Mouse (Mus musculus) hindbrain, postnatal 0 days (tissue): Measurements from ENCODE around the gene Gm28374. TPM values are rescaled to one million over a fixed set of nuclear protein-coding genes. Genes with fewer than 3 reads are reported as not detected.

Experiments
- ATAC-seq: fragments of 200-750 bp; cut with Nextera tagmentation; 2 replicates; pipeline ENCODE4 v1.8.0; 2017; ENCODE audit warnings: mild to moderate bottlenecking, moderate TSS enrichment, moderate library complexity
- DNase-seq: peaks from one replicate; pipeline ENCODE4 v3.0.0-alpha.2; 2015; ENCODE audit warnings: low spot score
- H3K27ac ChIP-seq: fragments of 300-500 bp; sonication (generic); 2 replicates; pipeline ENCODE4 v1.5.1; 2014; ENCODE audit warnings: mild to moderate bottlenecking
- H3K27me3 ChIP-seq: fragments of 300-500 bp; sonication (generic); 2 replicates; pipeline ENCODE4 v1.6.1; 2014; ENCODE audit warnings: low read length, mixed read lengths; ENCODE audit not compliant: insufficient read depth
- H3K36me3 ChIP-seq: fragments of 300-500 bp; sonication (generic); 2 replicates; pipeline ENCODE4 v1.6.1; 2014; ENCODE audit warnings: low read length, mixed read lengths; ENCODE audit not compliant: insufficient read depth
- H3K4me1 ChIP-seq: fragments of 300-500 bp; sonication (generic); 2 replicates; pipeline ENCODE4 v1.6.1; 2014; ENCODE audit warnings: antibody characterized with exemption, low read length, mixed read lengths; ENCODE audit not compliant: insufficient read depth
- H3K4me2 ChIP-seq: fragments of 300-500 bp; sonication (generic); 2 replicates; pipeline ENCODE4 v1.6.1; 2014; ENCODE audit warnings: low read depth, mild to moderate bottlenecking, low read length, moderate library complexity, mixed read lengths
- H3K4me3 ChIP-seq: fragments of 300-500 bp; sonication (generic); 2 replicates; pipeline ENCODE4 v1.5.1; 2014; ENCODE audit warnings: low read length
- H3K9ac ChIP-seq: fragments of 300-500 bp; sonication (generic); replicated peaks from 2 replicates; pipeline ENCODE4 v1.6.1; 2014; ENCODE audit warnings: mild to moderate bottlenecking, low read length, moderate library complexity, mixed read lengths
- H3K9me3 ChIP-seq: fragments of 300-500 bp; sonication (generic); 2 replicates; pipeline ENCODE4 v1.6.1; 2016; ENCODE audit warnings: low read length, mixed read lengths
- CTCF ChIP-seq: IDR thresholded peaks from 2 replicates; pipeline ENCODE4 v1.5.1; 2016; ENCODE audit warnings: antibody characterized with exemption, control low read depth, low read depth
- WGBS: fragments of 180-500 bp; shearing (Covaris S2); extraction: QIAGEN DNeasy Blood & Tissue Kit; methylation state at CpG from one replicate; pipeline ENCODE4 v1.1.7; 2014; 5-methylcytosine and 5-hydroxymethylcytosine counted together
- polyA plus RNA-seq: library from polyadenylated mRNA; unstranded; fragments of >200 nt; fragmentation: Nextera tagmentation; extraction: Ambion mirVana; gene quantifications from 2 replicates; pipeline ENCODE4 v1.2.1, GENCODE M21; 2015
- total RNA-seq: library from RNA; depleted of rRNA; stranded (reverse); fragments of >200 nt; gene quantifications from 2 replicates; pipeline ENCODE4 v1.2.3, GENCODE M21; 2014

The Gm28374 gene
- total and polyA plus RNA-seq, 2 experiments from 2014 or later: 0.24 to 0.37 TPM

DNA sequence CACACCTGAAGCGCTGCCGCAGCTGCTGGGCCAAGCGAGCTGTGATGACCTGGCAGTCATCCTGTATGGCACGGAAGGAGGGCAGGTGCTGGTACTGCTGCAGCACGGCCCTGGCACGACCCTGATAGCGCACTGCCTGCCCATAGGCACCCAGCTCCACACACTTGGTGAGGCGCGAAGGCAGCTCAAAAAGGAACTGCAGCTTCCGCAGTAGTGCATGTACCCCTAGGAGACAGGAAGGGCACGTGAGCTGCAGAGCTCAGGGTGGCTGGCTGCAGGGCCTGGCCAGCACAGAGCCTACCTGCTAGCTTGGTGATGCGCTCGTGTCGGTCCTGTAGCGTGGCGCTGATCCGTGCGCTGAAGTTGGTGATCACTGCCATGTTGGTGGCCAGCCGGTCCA lies 10.8 kb downstream of the Gm28374 start:
- no peaks in the 10 kb centered on the region for H3K27me3 ChIP-seq
- 94% methylated on average over 19 of the region's 19 CpGs for WGBS
- peaks cover 33% of the 10 kb centered on the region for H3K36me3 ChIP-seq
- H3K4me2 ChIP-seq: no peak overlapping the region
- H3K4me1 ChIP-seq: peaks cover 8% of the 10 kb centered on the region
- no peak overlapping the region for H3K4me3 ChIP-seq
- H3K9ac ChIP-seq: no peak overlapping the region
- H3K27ac ChIP-seq: no peak overlapping the region
- no peak for ATAC-seq
- DNase-seq: no peak
- no peak for TF ChIP-seq CTCF
- no peaks in the 10 kb centered on the region for H3K9me3 ChIP-seq

GRCm38 (mm10) chr19:6070571-6071250 lies 11.3 kb downstream of the Gm28374 start:
- Histone ChIP-seq H3K4me2 (no peak overlapping the region), H3K9ac (no peak overlapping the region), H3K27ac (no peak overlapping the region), H3K4me1 (peaks cover 8% of the 10 kb centered on the region), H3K27me3 (no peaks in the 10 kb centered on the region), H3K36me3 (peaks cover 33% of the 10 kb centered on the region), H3K4me3 (no peak overlapping the region), H3K9me3 (no peaks in the 10 kb centered on the region)
- TF ChIP-seq CTCF: no peak
- DNase-seq (no peak), ATAC-seq (no peak)
- WGBS: 91% methylated on average over 31 of the region's 31 CpGs

DNA sequence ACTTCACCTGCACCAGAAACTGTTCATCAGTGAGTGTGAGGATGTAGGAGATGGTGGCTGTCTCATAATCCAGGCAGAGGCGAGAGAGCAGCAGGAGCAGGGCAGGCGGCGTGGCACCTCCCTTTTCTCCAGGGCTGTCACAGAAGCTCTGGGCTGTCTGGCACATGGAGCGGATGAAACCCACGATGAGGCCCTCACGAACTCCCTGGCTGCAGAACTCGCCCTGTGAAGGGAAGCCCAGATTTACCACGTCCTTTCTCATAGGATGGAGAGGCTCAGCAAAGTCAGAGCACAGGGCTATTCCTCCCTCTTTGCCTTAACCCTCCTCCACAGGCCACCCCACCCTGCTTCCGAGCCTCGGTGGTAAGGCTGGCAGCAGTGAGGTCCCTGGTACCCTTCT lies 12.2 kb downstream of the Gm28374 start:
- H3K27ac ChIP-seq: no peak overlapping the region
- DNase-seq (no peak), ATAC-seq (no peak)
- no peak overlapping the region for H3K9ac ChIP-seq
- no peak for TF ChIP-seq CTCF
- no peaks in the 10 kb centered on the region for H3K9me3 ChIP-seq
- peaks cover 31% of the 10 kb centered on the region for H3K36me3 ChIP-seq
- no peak overlapping the region for H3K4me2 ChIP-seq
- H3K4me1 ChIP-seq: peaks cover 8% of the 10 kb centered on the region
- no peaks in the 10 kb centered on the region for H3K27me3 ChIP-seq
- no peak overlapping the region for H3K4me3 ChIP-seq
- WGBS: 91% methylated on average over 8 of the region's 10 CpGs

- 81% methylated on average over 4 of the region's 4 CpGs for WGBS
- ATAC-seq (no peak), DNase-seq (no peak)
- peaks cover 29% of the 10 kb centered on the region for H3K36me3 ChIP-seq
- no peak overlapping the region for H3K9ac ChIP-seq
- H3K9me3 ChIP-seq: no peaks in the 10 kb centered on the region
- TF ChIP-seq CTCF: no peak
- H3K4me1 ChIP-seq: peaks cover 8% of the 10 kb centered on the region
- no peak overlapping the region for H3K4me2 ChIP-seq
- no peak overlapping the region for H3K27ac ChIP-seq
- no peak overlapping the region for H3K4me3 ChIP-seq
- H3K27me3 ChIP-seq: no peaks in the 10 kb centered on the region
Measured at GRCm38 (mm10) chr19:6068951-6069350, 13.1 kb downstream of the Gm28374 start.

DNA sequence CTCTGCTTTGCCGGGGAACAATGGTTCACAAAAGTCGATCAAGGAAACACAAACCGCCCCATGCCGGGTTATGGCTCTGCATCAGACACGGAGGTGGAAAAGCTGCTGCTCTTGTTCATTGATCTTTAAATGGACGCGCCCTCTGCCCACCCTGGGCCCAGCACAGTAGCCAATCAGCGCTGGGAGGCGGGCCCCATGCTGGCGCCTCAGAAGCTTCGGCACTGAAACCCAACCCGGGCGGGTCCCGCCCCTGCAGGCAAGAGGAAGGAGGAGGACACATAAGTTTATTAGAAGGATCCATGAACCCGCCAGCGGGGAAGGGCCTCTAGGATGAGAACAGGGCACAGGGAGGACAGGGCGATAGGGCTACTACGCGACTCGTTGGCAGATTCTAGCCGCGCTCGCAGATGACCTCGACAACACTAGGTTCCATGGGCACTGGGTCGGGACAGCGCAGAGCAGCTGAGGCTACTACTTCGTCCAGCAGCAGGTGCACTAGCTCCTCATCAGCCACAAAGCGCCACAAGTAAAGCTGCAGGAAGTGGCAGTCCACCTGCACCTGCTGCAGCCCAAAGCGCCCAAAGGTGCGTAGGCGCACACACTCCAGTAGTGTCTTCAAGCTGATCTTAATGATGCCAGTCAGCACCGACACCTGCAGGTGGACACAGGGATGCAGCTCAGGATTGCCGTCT lies 14.2 kb downstream of the Gm28374 start, which contains the start of gene Tm7sf2:
TSS of gene Tm7sf2 (minus strand) at position 650 of the 692 bp plus-strand sequence.
- WGBS: 8% methylated on average over 33 of the region's 33 CpGs
- peak; percentile 92 for ATAC-seq
- TF ChIP-seq CTCF: peak; percentile 14; the same call in 1 of the 2 replicates

GRCm38 (mm10) chr19:6067011-6067723 lies 14.9 kb downstream of the Gm28374 start:
- no peaks in the 10 kb centered on the region for H3K27me3 ChIP-seq
- peaks cover 20% of the 10 kb centered on the region; the same call in 1 of the 2 replicates for H3K36me3 ChIP-seq
- peak overlapping the region; percentile 97 for H3K4me2 ChIP-seq
- H3K4me1 ChIP-seq: peaks cover 12% of the 10 kb centered on the region
- H3K9ac ChIP-seq: peak overlapping the region; percentile 76
- peak overlapping the region; percentile 92 for H3K27ac ChIP-seq
- peak overlapping the region; percentile 57 for H3K4me3 ChIP-seq
- peak; percentile 92 for DNase-seq
- TF ChIP-seq CTCF: peak; percentile 95
- WGBS: 0% methylated on average over 30 of the region's 30 CpGs
- peak; percentile 71 for ATAC-seq
- H3K9me3 ChIP-seq: no peaks in the 10 kb centered on the region

More for the DNA sequence above, 14.2 kb downstream of the Gm28374 start, which contains the start of gene Tm7sf2:
- peak within 1 kb of the TSS; percentile 57 for H3K4me3 ChIP-seq
- peaks cover 23% of the 10 kb centered on the region; the same call in 1 of the 2 replicates for H3K36me3 ChIP-seq
- H3K9ac ChIP-seq: peak within 1 kb of the TSS; percentile 76
- no peaks in the 10 kb centered on the region for H3K27me3 ChIP-seq
- H3K27ac ChIP-seq: peak within 1 kb of the TSS; percentile 92
- peak within 1 kb of the TSS; percentile 97 for H3K4me2 ChIP-seq
- H3K9me3 ChIP-seq: no peaks in the 10 kb centered on the region
- DNase-seq: peak; percentile 95
- H3K4me1 ChIP-seq: peaks cover 8% of the 10 kb centered on the region
